8 mouse cellular contexts compared by ENCODE assay signal in the genomic region with DNA sequence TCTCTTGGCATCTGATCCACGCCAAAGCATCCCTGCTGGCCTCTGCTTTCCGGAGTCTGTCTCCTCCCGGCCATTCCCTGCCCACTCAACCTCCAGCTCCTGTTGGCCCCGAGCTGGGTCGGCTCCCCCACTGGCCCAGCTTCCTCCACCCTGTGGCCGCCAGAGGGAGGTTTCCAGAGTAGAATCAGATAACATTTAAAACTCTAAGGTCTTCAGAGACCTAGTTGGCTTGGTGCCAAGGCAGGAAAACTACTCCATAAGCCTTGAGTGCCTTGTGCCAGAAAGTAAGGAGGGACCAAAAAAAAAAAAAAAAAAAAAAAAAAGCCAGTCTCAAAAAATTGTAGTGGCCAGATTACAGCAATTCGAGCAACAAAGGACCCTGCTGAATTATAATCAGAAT. TPM values are rescaled to one million over a fixed set of nuclear protein-coding genes. Genes with fewer than 3 reads are reported as not detected.
DNase-seq lines count a peak whose midpoint lies in the region; ATAC-seq lines count a peak whose summit lies in the region.

No protein-coding gene starts in this region.

- ATAC-seq in heart, embryonic 11.5 days (replicated peaks; ENCODE audit: insufficient number of reproducible peaks, low FRiP score, low TSS enrichment) = no peak
- no peak for ATAC-seq in embryonic facial prominence, embryonic 13.5 days (ENCODE audit: insufficient number of reproducible peaks, insufficient read depth, low FRiP score, low TSS enrichment, low read depth)
- ATAC-seq in intestine, embryonic 15.5 days = peak; percentile 59; the same call in 1 of the 2 replicates
- no peak for ATAC-seq in erythroblast, adult 5-6 weeks (replicated peaks; ENCODE audit: low FRiP score, poor library complexity, severe bottlenecking)
- no peak for ATAC-seq in midbrain, embryonic 16.5 days

- no peak overlapping the region for H3K4me3 ChIP-seq in heart, embryonic 11.5 days (ENCODE audit: low read depth, low read length)
- no peak overlapping the region for H3K4me3 ChIP-seq in embryonic facial prominence, embryonic 13.5 days
- H3K4me3 ChIP-seq in intestine, embryonic 15.5 days (replicated peaks) = no peak overlapping the region
- H3K4me3 ChIP-seq in midbrain, embryonic 16.5 days (ENCODE audit: low read depth, low read length) = no peak overlapping the region

- H3K4me2 ChIP-seq in heart, embryonic 11.5 days = no peak overlapping the region
- H3K4me2 ChIP-seq in embryonic facial prominence, embryonic 13.5 days = 0 out of 2 replicates have a peak overlapping the region, but pooled peaks have one; percentile 20
- no peak overlapping the region for H3K4me2 ChIP-seq in intestine, embryonic 15.5 days (replicated peaks)
- H3K4me2 ChIP-seq in midbrain, embryonic 16.5 days (ENCODE audit: low read length) = no peak overlapping the region

- H3K4me1 ChIP-seq in heart, embryonic 11.5 days (ENCODE audit: control insufficient read depth, insufficient read depth, low read length) = peaks cover 7% of the 10 kb centered on the region; the same call in 1 of the 2 replicates
- H3K4me1 ChIP-seq in embryonic facial prominence, embryonic 13.5 days = peaks cover 18% of the 10 kb centered on the region
- H3K4me1 ChIP-seq in intestine, embryonic 15.5 days (replicated peaks) = peaks cover 10% of the 10 kb centered on the region
- peaks cover 2% of the 10 kb centered on the region; the same call in 1 of the 2 replicates for H3K4me1 ChIP-seq in midbrain, embryonic 16.5 days (ENCODE audit: control insufficient read depth, insufficient read depth, low read length)

- 29% methylated on average over 7 of the region's 7 CpGs for WGBS in heart, embryonic 11.5 days (ENCODE audit: insufficient replicate concordance)
- 38% methylated on average over 7 of the region's 7 CpGs for WGBS in embryonic facial prominence, embryonic 13.5 days
- WGBS in intestine, embryonic 15.5 days = 32% methylated on average over 7 of the region's 7 CpGs
- 44% methylated on average over 7 of the region's 7 CpGs for WGBS in midbrain, embryonic 16.5 days

- no peak overlapping the region for H3K27ac ChIP-seq in heart, embryonic 11.5 days (ENCODE audit: low read depth, low read length)
- no peak overlapping the region for H3K27ac ChIP-seq in embryonic facial prominence, embryonic 13.5 days
- H3K27ac ChIP-seq in intestine, embryonic 15.5 days = no peak overlapping the region
- no peak overlapping the region for H3K27ac ChIP-seq in midbrain, embryonic 16.5 days (ENCODE audit: low read length)

- no peaks in the 10 kb centered on the region for H3K36me3 ChIP-seq in heart, embryonic 11.5 days (ENCODE audit: control insufficient read depth, insufficient read depth, low read length)
- peaks cover 13% of the 10 kb centered on the region for H3K36me3 ChIP-seq in embryonic facial prominence, embryonic 13.5 days
- no peaks in the 10 kb centered on the region for H3K36me3 ChIP-seq in intestine, embryonic 15.5 days
- no peaks in the 10 kb centered on the region for H3K36me3 ChIP-seq in midbrain, embryonic 16.5 days (ENCODE audit: control insufficient read depth, insufficient read depth, low read length)

- H3K27me3 ChIP-seq in heart, embryonic 11.5 days (ENCODE audit: control insufficient read depth, insufficient read depth, low read length) = no peaks in the 10 kb centered on the region
- H3K27me3 ChIP-seq in embryonic facial prominence, embryonic 13.5 days = no peaks in the 10 kb centered on the region
- H3K27me3 ChIP-seq in intestine, embryonic 15.5 days (replicated peaks) = no peaks in the 10 kb centered on the region
- H3K27me3 ChIP-seq in midbrain, embryonic 16.5 days (ENCODE audit: control insufficient read depth, insufficient read depth, low read depth, low read length) = no peaks in the 10 kb centered on the region

- H3K9ac ChIP-seq in heart, embryonic 11.5 days (ENCODE audit: low read depth, low read length) = no peak overlapping the region
- H3K9ac ChIP-seq in embryonic facial prominence, embryonic 13.5 days = no peak overlapping the region
- H3K9ac ChIP-seq in intestine, embryonic 15.5 days = no peak overlapping the region
- no peak overlapping the region for H3K9ac ChIP-seq in midbrain, embryonic 16.5 days (ENCODE audit: low read depth, low read length)

- DNase-seq in heart, adult 11 months = peak; percentile 97
- peak; percentile 25 for DNase-seq in R1 (ENCODE audit: low read depth, low spot score)
- peak; percentile 69 for DNase-seq in lung, postnatal 36 days

- no peaks in the 10 kb centered on the region for H3K9me3 ChIP-seq in heart, embryonic 11.5 days (replicated peaks; ENCODE audit: control insufficient read depth, low read length)
- no peaks in the 10 kb centered on the region for H3K9me3 ChIP-seq in embryonic facial prominence, embryonic 13.5 days
- no peaks in the 10 kb centered on the region for H3K9me3 ChIP-seq in intestine, embryonic 15.5 days
- no peaks in the 10 kb centered on the region for H3K9me3 ChIP-seq in midbrain, embryonic 16.5 days (replicated peaks; ENCODE audit: control insufficient read depth, low read length, poor library complexity, severe bottlenecking)

RNA-seq across cellular contexts. Expression of gene Gan, which starts 15.0 kb away (rescaled TPM):
- 1.4 and 1.7 TPM in 2 replicates for polyA plus RNA-seq in heart, embryonic 11.5 days (2014; fragmentation: Nextera tagmentation; extraction: Ambion mirVana)
- polyA plus RNA-seq in embryonic facial prominence, embryonic 13.5 days (2015; fragmentation: Nextera tagmentation; extraction: Ambion mirVana) = 2.8 and 3.0 TPM in 2 replicates
- 2.1 and 2.5 TPM in 2 replicates for polyA plus RNA-seq in intestine, embryonic 15.5 days (2015; fragmentation: Nextera tagmentation; extraction: Ambion mirVana)
- total RNA-seq in erythroblast, adult 5-6 weeks (2015; ENCODE audit: low replicate concordance) = 18.1 and 25.9 TPM in 2 replicates
- 29.7 and 31.4 TPM in 2 replicates for total RNA-seq in erythroblast, adult 5-6 weeks (2017; ENCODE audit: low replicate concordance)
- polyA plus RNA-seq in midbrain, embryonic 16.5 days (2015; fragmentation: Nextera tagmentation; extraction: Ambion mirVana) = 3.2 and 3.4 TPM in 2 replicates

Comparison
In these comparisons a context has a peak if more than half of its experiments do, and no peak if none do; other contexts are left out.
1. DNase-seq: peak in every context shown above with its lines; median percentile 97 in heart, adult 11 months; 69 in lung, postnatal 36 days; 25 in R1.